Mouse (Mus musculus) left cerebral cortex, postnatal 4 days (tissue): ENCODE results near the gene Traf4. TPM values are rescaled to one million over a fixed set of nuclear protein-coding genes. Genes with fewer than 3 reads are reported as not detected.

Experiments used
- microRNA-seq: library from miRNA; unstranded; fragments of <30 nt; microRNA quantifications from one replicate; pipeline ENCODE4 v1.2.0, GENCODE M21; 2022
- total RNA-seq, 2 experiments: library from RNA; stranded (reverse); gene quantifications; 2 replicates each; pipeline ENCODE4 v1.2.3; 2021

Gene Traf4
- total RNA-seq, 2 experiments from 2014 or later = 74.4 to 79.6 TPM

Small RNA genes within 50 kb of the gene (microRNA-seq; reads per million reads assigned to microRNA genes)
- gene Mir7653 = 1.2 reads per million

Other genes starting within 250 kb of the Traf4 start
- 100 to 1,000 TPM; 246 to 287 TPM for gene Sez6, start 234.8 kb downstream of the Traf4 start, total RNA-seq
- gene Phf12, start 182.8 kb downstream of the Traf4 start, total RNA-seq = 10 to 100 TPM; 62.0 to 63.9 TPM
- 10 to 100 TPM; 29.1 to 33.5 TPM for gene Dhrs13, start 133.3 kb downstream of the Traf4 start, total RNA-seq
- 100 to 1,000 TPM; 108 to 109 TPM for gene Flot2, start 127.7 kb downstream of the Traf4 start, total RNA-seq
- gene Eral1, start 85.2 kb downstream of the Traf4 start, total RNA-seq = 10 to 100 TPM; 20.0 to 21.0 TPM
- gene Fam222b, start 70.9 kb downstream of the Traf4 start, total RNA-seq = 10 to 100 TPM; 26.9 TPM
- 1 to 10 TPM; 6.0 to 6.5 TPM for gene Nek8, start 11.1 kb upstream of the Traf4 start, total RNA-seq
- gene Tlcd1, start 11.1 kb upstream of the Traf4 start, total RNA-seq = 10 to 100 TPM; 15.4 to 17.3 TPM
- 1,000 to 10,000 TPM; 1,093 to 1,122 TPM for gene Rpl23a, start 18.0 kb upstream of the Traf4 start, total RNA-seq
- 10 to 100 TPM; 53.4 to 55.9 TPM for gene Rab34, start 22.8 kb upstream of the Traf4 start, total RNA-seq
- gene Proca1, start 27.8 kb upstream of the Traf4 start, total RNA-seq = 1 to 10 TPM; 3.3 to 4.2 TPM
- gene Sdf2, start 80.2 kb upstream of the Traf4 start, total RNA-seq = 10 to 100 TPM; 50.2 to 58.7 TPM
- 10 to 100 TPM; 72.5 to 75.1 TPM for gene Supt6, start 80.4 kb upstream of the Traf4 start, total RNA-seq
- gene 2610507B11Rik, start 96.2 kb upstream of the Traf4 start, total RNA-seq = 100 to 1,000 TPM; 111 to 113 TPM
- 1 to 10 TPM in 1 of 2 experiments, under 1 TPM in 1; 0.72 to 1.1 TPM for gene BC030499, start 125.3 kb upstream of the Traf4 start, total RNA-seq
- gene Spag5, start 135.9 kb upstream of the Traf4 start, total RNA-seq = 1 to 10 TPM; 5.2 to 6.2 TPM
- gene Aldoc, start 157.4 kb upstream of the Traf4 start, total RNA-seq = 100 to 1,000 TPM; 109 to 113 TPM
- 10 to 100 TPM; 52.9 to 59.9 TPM for gene Pigs, start 162.8 kb upstream of the Traf4 start, total RNA-seq
- gene Unc119, start 177.9 kb upstream of the Traf4 start, total RNA-seq = 10 to 100 TPM; 51.8 to 57.5 TPM
- not detected for gene Foxn1, start 221.0 kb upstream of the Traf4 start, total RNA-seq